Mouse (Mus musculus) liver, postnatal 0 days (tissue): ENCODE measurements at regions not wholly inside any gene's neighbourhood (a gene's known extent, or its start where the extent isn't known, plus 50 kb on each side); places are given as distances from the start of the nearest gene placed in this dataset.

Experiments used
- CTCF ChIP-seq: sonication (generic); IDR thresholded peaks from 2 replicates; pipeline ENCODE4 v1.5.1; 2016; ENCODE audit warnings: antibody characterized with exemption, low read depth
- EP300 ChIP-seq: IDR thresholded peaks from 2 replicates; pipeline ENCODE4 v1.6.1; 2016; ENCODE audit warnings: antibody characterized with exemption, low read depth, mild to moderate bottlenecking

- TF ChIP-seq CTCF, result no peak
- TF ChIP-seq EP300, result no peak
These were observed 179.8 kb downstream of the Tshz3 start for GRCm38 (mm10) chr7:36877686-36878085.
